Mouse (Mus musculus): Measurements from ENCODE around the gene Camk2b.

- TF ChIP-seq CTCF (IDR thresholded peaks at IDR 0.05; ENCODE audit: control insufficient read depth, insufficient read depth, insufficient replicate concordance, low read depth, low read length) (no peak), POLR2A (IDR thresholded peaks at IDR 0.05; ENCODE audit: control insufficient read depth, low read depth, low read length) (no peak)
These were observed 99.4 kb downstream of the Camk2b start for GRCm38 (mm10) chr11:5966751-5967150.
